Mouse (Mus musculus) heart, postnatal 0 days (tissue): ENCODE measurements at regions not wholly inside any gene's neighbourhood (a gene's known extent, or its start where the extent isn't known, plus 50 kb on each side); places are given as distances from the start of the nearest gene placed in this dataset.

Experiments
- CTCF ChIP-seq: IDR thresholded peaks from 2 replicates; pipeline ENCODE4 v1.5.1; 2016; ENCODE audit warnings: antibody characterized with exemption, control low read depth, low read depth
- EP300 ChIP-seq: IDR thresholded peaks from 2 replicates; pipeline ENCODE4 v1.6.1; 2016; ENCODE audit warnings: antibody characterized with exemption, low read depth

DNA sequence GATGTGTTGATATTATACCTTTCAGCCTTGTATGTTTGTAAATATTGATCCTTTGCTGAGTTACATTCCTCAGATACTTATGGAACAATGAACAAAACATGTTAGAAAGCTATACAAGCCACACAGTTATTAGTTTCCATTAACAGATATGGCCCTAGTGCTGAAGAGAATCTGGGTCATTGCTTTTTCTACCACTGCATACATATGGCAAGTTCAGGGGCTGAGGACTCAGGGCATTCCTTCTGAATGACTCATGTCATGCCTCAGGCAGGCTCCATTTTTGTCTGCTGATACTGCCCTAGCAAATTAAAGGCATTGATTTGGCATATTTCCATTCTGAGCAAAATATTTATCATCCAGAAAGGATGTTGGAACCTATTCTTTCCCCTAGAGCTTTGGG, 167.9 kb downstream of the Ccdc71l start:
- no peak for TF ChIP-seq CTCF
- TF ChIP-seq EP300, result no peak
